Mouse (Mus musculus) CD4-positive helper T cell, adult 2 months (primary cell): ENCODE results near the gene Gbp2b.
A peak's percentile ranks its signal among the peaks of the same experiment; 100 is the strongest.
"Not testable (repeated sequence)": the region's sequence is repeated elsewhere in the genome, so short reads cannot be mapped to it uniquely, and the experiment has no call there.

Experiments
- DNase-seq: peaks from one replicate; pipeline ENCODE4 v3.0.0-alpha.2; 2012; ENCODE audit warnings: low read depth, missing footprints, low spot score

Gbp2b gene

GRCm38 (mm10) chr3:142594547-142594946, at the start of gene Gbp2b:
TSS of gene Gbp2b (plus strand) at chr3:142594847.
- no peak for DNase-seq

DNA sequence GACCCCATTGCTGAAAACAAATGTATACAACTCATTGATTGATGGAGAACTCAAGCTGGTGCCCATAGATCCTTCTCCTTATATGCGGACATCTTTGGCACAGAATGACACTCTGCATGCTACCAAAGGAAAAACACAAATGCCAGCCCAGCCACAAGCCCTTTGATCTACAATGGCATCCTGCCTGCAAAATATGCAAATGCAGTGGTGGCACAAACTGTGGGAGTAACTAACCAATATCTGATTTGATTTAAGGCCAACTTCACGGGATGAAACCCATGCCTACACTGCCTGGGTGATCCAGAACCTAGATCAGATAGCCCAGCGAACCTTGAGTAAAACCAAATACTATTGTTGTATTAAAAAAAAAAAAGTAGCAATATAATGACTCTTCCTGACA, 48.0 kb upstream of the Gbp2b start:
- DNase-seq, result peak; percentile 77

GRCm38 (mm10) chr3:142550052-142550676, 44.5 kb upstream of the Gbp2b start:
- peak; percentile 44 for DNase-seq

DNA sequence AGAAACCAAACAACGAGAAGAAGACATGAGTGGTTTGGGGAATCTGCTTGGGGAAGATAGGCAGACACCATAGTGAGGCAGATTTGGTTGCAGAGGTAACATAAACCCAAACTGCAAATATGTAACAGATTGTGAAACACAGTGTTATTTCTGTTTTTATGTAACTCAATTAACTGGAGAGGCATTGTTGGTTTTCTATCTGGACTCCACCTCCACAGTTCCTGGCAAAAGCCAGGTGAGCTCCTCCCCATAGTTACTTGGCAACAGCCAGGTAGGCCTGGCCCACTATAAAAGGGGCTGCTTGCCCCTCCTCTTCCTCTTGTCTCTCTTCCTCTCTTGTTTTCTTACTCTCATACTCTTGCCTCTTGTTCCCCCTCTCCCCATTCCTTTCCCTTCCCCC, 40.0 kb upstream of the Gbp2b start:
- DNase-seq, result no peak

- DNase-seq, result no peak
These were observed 39.0 kb upstream of the Gbp2b start for GRCm38 (mm10) chr3:142555623-142556022.

GRCm38 (mm10) chr3:142559632-142560228, 34.9 kb upstream of the Gbp2b start, which contains the start of gene Gbp3:
TSS of gene Gbp3 (plus strand) at chr3:142560026.
- peak; percentile 40 for DNase-seq

DNA sequence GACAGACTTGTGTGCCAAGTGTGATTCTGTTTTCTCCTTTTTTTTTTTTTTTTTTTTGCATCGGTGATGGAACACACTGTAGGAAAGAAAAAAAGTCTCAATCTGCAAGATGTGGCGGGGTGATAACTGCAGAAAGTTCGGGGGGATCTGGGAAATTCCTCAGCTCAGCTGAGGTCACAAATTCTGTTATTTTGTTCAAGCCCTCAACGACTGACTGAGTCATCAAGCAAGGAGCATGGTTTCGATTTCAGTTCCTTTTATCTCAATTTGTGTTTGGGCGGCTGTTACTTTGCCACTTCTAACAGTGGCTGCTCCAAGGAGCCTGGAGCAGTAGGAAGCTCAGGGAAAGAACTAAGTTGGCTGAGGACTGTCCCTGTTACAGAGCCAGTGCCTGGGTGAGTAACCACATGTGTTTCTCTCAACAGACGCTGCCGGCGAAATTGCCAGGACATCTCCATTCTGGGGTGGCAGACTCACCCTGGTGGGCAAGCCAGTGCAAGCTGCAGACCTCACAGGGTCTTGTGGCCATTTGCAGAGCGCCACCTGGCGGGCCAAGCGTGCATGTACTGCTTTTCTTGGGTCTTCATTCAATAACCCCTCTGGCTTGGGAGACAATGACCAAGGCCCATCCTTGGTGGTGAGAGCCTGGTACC, 34.2 kb upstream of the Gbp2b start:
- DNase-seq, result peak; percentile 88

DNA sequence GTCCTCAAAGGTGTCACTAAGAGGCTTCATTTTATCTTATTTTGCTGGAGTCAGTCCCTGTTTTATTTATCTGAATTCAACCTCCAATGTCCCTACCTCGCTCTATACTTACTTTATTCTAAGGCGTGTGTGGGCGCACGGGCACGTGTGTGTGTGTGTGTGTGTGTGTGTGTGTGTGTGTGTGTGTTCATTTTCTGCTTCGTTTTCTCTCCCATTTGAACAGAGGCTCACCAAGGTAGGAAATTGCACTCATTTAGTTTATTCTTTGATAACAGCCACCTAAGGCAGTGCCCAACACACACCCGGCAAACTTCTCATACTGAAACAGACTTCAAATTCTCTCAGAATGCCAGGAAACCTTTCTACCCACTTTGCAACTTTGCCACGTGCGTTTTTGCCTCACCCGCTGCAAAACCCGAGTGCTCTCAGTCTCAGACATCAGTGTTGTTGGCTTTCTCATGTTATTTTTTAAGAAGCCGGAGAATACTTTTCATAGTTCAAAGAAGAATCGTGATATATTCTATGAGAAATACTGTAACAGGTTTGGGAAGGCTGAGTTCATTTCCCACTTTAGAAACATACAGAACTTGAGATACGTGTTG, 33.5 kb upstream of the Gbp2b start:
- DNase-seq, result peak; percentile 56

DNA sequence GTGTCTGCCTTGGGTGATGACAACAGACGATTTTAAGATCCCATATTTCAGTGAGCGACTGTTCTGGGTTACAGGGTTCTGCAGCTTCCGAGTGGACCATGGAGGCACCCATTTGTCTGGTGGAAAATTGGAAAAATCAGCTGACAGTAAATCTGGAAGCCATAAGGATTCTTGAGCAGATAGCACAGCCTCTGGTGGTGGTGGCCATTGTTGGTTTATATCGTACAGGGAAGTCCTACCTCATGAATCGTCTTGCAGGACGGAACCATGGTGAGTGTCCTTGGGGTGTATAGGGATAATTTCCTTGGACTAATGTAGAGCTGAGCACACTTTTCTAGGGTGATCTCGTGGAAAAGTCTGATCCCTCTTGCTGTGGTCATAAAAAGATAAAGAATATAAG, 33.0 kb upstream of the Gbp2b start:
- DNase-seq, result no peak

DNA sequence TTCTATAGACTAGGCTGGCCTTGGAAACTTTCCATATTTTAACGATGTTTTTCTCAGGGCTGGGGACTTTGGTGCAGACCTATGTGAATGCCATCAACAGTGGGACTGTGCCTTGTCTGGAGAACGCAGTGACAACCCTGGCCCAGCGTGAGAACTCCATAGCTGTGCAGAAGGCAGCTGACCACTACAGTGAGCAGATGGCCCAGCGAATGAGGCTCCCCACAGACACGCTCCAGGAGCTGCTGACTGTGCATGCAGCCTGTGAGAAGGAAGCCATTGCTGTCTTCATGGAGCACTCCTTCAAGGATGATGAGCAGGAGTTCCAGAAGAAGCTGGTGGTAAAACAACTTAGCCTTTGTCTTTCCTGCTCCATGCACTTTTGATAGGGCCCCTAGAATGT, 27.2 kb upstream of the Gbp2b start:
- DNase-seq, result not testable (repeated sequence)

DNA sequence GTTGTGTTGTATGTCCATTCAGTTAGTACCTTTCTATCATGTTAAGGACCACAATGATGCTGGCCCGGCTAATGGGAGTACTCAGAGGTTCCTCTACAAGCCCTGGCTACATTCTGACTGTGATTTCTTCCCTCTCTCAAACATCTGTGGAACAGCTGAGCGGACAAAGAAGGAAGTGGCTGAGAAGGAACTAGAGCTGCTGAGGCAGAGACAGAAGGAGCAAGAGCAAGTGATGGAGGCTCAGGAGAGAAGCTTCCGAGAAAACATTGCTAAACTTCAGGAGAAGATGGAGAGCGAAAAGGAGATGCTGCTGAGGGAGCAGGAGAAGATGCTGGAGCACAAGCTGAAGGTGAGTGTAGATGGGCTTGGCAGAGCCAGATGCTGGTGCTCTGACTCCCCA, 23.9 kb upstream of the Gbp2b start:
- no peak for DNase-seq

GRCm38 (mm10) chr3:142577108-142577507, 17.5 kb upstream of the Gbp2b start:
- no peak for DNase-seq

DNA sequence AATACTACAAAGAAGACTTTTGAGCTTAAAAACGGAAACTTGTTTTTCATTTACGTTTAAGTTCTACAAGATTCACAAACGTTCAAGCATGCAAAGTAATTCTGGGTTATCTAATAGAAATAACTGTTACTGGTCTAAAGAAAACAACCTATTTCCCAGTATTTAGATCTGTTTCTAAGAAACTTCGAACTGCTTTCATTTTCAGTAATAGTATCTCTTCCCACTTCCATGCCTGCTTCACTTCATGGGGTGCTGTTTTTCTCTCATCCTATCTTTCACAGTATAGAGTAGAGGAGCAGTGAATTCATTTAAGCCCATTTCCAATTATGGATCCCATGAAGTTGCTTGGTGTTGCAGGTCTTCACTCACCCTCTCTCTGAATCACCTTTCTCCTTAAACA, 16.3 kb upstream of the Gbp2b start:
- no peak for DNase-seq

GRCm38 (mm10) chr3:142583067-142583466, 11.6 kb upstream of the Gbp2b start:
- no peak for DNase-seq

DNA sequence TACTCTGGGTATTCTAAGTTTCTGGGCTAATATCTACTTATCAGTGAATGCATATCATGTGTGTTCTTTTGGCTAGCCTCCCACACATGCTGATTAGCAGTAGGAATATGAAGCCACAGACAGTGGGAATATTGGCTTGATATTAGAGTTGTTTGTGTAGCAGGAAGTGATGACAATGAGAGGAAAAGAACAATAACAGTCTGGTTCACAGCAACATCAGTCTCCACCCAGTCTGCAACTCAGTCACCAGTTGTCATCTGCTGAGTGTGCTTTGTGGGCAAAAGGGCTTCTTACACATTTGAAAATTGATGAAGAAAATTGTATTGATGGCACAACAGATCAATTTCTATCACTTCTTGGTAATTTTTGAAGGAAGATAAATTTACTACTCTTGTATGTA, 7.3 kb upstream of the Gbp2b start:
- peak; percentile 12 for DNase-seq

GRCm38 (mm10) chr3:142588888-142589287, 5.8 kb upstream of the Gbp2b start:
- no peak for DNase-seq

DNA sequence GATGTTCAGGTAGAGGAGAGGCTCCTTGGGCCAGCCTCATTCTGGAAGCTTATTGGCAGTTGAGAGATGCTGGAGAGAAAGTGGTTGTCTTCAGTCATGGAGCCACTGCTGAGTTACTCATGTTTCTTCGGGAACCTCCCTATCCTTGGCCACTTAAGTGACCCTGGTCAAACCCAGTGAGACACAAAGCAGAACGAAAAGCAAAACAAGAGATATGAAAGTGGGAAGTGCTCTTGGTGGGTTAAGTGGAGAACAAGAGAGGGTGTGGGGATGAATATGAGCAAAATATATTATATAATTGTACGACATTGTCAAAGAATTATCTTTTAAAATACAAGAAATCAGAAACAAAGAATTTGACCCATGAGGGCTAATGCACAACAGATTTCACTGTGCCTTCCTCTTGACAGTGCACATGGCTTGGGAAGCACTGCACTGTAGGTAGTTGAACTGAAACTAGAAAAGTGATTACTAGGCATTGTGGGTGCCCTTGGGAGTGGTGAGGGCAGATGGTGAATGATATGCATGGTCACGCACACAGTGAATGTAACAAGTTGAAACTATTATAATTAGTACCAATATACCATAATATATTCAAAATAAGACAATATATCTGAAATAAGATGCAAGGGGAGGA, 4.1 kb upstream of the Gbp2b start:
- peak; percentile 10 for DNase-seq

- no peak for DNase-seq
These were observed 3.3 kb downstream of the Gbp2b start for GRCm38 (mm10) chr3:142597923-142598322.

DNA sequence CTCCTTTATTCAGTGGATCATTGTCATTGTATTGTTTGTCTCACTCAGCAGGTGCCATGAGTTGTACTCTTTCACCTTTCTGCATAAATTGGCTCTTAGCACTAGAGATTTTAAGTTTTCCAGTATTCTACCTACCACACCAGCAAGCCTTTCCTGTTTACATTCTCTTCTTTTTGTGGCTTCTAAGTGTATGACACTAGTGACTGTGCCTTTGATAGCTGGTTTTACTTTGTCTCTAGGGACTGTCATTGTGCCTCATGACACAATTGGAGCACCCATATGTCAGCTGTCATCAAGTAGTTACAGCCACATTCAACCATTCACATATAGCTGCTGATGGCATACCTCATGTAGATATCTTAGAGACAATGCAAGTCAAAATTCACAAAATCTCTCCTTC, 7.0 kb downstream of the Gbp2b start:
- no peak for DNase-seq

DNA sequence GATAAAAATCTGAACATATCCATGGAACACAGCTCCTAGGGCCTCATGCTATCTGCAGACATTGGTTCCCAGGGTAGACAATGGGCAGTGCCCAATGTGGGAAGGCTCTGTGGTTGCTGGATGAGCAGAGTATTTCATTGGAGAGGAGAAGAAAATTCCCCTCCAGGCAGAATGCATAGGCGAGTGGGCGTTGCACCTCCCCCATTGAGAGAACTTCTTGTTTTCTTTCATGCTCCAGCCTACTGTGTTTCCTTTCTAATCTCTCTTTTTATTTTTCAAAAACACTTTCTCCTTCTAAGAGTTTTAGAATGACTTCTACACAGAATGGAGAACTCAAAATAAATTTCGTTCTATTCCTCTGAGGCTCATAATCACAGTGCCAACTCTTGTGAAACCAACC, 24.0 kb downstream of the Gbp2b start:
- peak; percentile 52 for DNase-seq

- DNase-seq, result peak; percentile 75
These were observed 25.0 kb downstream of the Gbp2b start for GRCm38 (mm10) chr3:142619606-142620005.
